Mouse (Mus musculus): Measurements from ENCODE around the gene Slc5a1.

Slc5a1 gene

DNA sequence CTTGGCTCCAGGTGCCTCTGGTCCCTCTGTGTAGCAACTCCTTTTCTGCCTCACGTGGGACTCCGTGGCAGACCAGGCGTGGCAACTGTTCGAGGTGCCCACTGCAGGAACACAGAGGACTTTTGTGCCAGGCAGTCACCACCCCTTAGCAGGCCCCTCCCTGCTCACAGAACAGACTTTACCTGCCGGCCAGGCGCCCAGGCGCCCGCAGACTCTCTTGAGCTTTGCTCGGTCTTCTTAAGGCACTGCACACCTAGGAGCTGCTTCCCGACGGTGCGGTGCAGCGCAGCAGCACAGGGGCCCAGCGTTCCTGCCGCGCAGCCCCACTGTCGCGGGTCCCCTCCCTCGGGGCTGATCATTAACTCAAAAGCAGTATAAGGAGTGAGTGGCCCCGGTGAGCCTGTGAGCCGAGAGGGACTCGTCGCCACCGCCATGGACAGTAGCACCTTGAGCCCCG is at the start of gene Slc5a1:
Gene Slc5a1, plus strand, starts transcription at position 195 of the 457 bp plus-strand sequence.
- no peak for DNase-seq (ENCODE audit: inconsistent ontology term)

DNA sequence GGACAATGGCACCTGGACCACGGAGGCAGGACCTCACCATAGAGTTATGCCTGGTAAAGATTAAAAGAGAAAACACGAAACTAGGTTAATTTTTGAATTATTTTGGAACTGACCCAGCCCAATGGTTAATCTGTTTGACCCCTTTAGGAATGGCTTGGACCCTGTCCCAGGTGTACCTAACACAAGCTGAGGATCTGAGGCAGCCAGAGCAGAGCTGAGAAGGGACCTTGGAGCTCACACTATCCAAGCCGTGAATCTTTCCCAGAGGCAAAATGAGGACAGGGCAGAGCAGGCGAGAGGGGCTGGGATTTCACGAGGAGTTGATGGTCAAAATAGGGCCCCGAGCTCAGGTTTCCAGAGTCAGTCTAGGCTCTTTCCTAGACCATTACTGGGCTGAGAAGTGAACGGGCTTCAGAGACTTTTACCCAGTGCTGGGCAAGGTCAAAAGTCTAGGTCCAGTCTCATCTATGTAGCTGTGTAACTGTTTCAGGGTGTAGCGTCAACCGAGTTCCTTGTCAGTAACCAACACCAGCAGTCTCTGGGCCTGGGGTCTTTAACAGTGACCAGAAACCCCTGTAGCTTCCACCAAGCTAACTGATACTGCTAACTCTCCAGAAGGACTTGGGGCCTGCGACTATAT is 47.8 kb upstream of the Slc5a1 start:
- DNase-seq (ENCODE audit: inconsistent ontology term): no peak

DNA sequence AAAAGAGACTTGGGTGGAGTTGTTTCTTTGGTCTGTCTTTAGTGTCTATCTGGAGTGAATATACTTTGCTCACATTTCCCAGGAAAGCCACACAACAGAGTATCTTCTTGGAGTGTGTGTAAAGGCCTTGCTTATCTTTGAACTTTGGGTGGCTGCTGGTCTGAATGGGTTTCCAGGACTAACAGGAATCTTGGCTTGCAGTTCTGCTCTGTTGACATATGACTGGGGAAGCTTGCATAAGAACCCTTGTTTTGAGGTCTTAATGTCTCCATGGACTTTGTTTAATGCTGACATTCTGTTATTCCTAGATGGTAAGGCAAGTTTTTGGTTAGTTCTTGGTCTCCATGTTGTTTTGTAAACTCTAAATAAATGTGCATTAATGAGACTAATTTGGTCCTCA is 33.9 kb upstream of the Slc5a1 start:
- no peak for DNase-seq (ENCODE audit: inconsistent ontology term)

DNA sequence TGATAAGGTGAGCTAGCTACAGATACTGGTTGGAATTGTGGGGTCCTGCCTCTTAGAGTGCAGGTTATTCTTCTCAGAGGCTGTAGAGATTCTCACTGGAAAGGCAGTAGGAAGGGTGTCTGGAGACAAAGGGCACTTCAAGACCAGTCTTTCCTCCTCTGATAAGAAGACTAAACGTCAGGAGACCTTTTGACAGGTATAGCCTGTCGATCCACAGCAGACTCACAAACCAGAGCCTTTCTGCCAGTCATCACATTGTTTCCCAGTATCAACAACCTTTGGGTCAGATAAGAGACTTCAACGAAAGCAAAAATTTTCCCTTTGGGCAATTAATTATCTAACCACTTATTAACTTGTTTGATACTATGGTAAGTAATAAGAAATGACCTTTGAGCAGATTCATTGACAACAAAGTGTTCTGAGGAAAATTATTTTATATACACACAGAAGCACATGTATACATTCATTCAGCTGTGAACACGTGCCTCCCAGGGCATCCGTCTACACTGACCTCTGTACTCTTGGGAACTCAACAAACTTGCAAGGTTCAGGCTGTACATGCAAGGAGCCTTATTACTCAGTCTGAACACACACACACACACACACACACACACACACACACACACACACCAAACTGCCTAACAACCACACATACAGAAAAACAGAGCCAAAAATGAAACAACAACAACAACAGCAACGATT is 27.4 kb upstream of the Slc5a1 start:
- DNase-seq (ENCODE audit: inconsistent ontology term): no peak

DNA sequence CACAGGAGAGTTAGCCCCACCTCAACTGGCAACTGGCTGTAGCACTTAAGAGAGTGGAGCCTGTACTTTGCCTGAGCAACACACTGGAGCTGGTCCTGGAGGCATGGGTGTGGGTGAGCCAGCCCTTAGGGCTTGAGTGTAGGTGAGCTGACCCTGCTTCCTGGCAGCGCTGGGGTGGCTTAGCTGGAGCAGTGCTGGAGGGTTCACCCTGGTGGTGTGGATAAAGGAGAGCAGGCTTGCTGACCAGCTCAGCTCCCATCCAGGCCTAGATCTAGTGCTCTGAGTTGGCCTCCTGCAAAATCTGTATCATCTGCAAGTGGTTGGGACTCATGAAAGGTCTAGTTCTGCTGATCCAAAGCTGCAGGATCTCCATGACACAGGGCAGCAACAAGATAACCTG is 21.1 kb upstream of the Slc5a1 start:
- no peak for DNase-seq (ENCODE audit: inconsistent ontology term)

DNA sequence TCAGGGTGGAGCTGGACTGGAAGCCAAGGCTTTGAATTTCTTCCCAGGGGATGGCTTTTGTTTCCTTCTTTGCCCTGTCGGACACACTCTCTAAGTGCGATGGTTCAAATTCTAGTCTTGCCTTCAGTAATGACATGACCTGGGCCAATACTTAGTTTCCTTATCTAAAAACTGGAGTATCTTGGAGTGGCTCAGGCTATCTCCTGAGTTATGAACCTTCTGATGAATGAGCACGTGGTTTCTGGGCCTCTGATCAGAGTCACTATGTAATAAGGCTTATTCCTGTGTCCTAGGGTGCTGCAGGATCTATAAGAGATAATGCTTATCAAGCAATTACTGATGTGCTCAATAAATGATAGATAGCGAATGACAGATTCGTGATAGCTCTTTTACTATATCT is 19.4 kb upstream of the Slc5a1 start:
- DNase-seq (ENCODE audit: inconsistent ontology term): no peak

DNA sequence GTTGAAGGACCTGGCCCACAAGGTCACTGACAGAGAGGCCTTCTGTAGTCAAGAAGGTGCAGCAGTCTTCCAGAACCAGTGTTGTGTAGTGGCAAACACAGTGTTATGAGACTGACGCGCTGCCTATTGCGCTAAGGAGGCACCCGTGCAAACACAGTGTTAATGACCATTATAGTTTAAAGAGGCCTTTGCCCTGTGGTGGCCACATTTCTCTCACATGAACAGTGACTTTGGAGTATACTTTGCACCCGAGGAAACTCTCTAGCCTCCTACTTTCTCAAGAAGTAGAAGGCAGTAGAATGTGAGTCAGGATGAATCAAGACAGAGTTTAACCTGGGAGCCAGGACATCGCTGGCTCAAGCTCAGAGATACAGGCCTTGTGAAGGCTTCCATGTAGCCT is 12.7 kb upstream of the Slc5a1 start:
- no peak for DNase-seq (ENCODE audit: inconsistent ontology term)

DNA sequence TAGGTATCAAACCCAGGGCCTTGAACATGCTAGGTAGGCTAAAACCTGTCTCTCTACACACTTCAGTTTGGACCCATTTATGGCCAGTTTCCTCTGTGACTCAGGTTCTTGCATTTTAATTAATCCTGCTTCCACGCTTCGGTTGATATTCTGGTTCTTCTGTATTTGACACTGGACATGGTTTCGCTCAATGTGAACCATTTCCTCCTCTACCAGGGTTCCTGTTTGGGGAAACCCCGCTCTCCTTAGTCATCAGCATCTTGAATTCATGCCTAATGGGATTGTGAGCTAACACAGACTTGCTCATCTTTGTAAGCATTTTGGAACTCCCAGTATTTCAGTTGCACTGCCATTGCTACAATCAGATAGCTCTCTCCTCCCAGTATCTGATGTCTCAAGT is 8.7 kb upstream of the Slc5a1 start:
- DNase-seq (ENCODE audit: inconsistent ontology term): peak; percentile 26

DNA sequence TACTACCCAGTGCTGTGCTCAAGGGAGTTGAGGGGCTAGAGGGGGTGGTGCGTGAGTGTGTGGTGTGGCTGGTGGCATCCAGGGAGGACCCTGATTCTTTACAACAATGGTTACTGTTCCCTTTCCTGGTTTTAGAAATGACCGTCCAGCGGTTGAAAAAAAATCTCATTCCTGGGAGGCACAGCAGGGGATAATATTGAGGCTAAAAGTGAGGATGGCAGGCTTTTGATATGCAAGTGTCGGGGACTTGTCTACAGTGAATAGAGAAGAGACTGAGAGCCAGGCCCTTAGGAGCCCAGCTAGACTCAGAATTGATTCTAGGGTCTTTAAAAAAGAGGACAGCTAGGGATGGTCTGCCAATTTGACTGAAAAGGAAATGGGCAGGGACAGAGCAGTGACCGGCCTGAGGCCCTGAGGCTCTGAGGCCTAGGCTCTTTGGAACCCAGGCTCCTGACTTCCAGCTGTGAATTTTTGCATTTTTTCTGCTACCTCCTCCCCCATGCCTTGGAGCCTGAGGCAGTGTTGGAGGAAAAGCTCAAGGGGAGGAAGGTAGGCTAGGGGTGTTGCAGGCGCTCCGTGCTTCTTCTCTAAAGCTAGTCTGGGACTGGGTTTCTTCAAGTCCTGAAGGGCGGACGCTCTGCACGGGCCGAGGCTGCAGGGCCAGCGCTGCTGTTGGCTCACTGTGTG is 1.5 kb upstream of the Slc5a1 start:
- no peak for DNase-seq (ENCODE audit: inconsistent ontology term)

DNA sequence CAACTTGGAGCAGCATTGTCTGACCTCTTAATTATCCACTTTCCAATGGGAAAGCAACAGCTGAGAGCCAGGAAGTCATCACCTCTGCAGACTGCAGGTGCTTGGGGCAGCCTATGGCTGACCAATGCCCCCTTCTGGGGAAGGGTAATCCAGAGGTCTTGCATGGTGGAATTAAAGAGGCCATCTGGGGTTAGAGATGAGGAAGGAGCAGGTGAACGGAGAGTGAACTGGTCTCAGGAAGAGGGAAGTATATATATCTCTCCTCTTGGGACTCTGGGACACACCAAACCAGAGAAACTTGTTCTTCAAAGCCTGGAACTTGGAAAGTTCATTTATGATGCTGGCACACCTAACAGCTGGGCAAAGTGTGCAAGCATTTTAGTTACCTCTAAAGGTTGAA is 857 bp downstream of the Slc5a1 start:
- no peak for DNase-seq (ENCODE audit: inconsistent ontology term)

DNA sequence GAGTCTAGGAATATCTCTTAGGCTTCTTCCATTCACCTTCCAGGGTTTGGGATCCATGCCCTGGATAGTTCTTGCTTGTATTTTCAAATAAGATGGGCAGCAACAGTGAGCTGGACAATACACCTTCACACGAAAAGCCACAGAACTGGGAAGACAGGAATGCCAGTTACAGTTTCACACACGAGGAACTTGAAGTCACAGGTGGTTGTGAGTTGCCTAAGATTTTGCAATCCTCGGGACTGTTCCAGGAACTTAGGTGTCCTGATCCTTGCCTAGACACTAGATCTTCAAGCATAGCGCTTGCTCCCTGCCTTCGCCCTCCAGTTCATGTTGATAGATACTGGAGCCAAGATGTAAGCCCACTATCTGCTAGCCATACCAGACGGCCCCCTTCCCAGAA is 1.6 kb downstream of the Slc5a1 start:
- no peak for DNase-seq (ENCODE audit: inconsistent ontology term)

DNA sequence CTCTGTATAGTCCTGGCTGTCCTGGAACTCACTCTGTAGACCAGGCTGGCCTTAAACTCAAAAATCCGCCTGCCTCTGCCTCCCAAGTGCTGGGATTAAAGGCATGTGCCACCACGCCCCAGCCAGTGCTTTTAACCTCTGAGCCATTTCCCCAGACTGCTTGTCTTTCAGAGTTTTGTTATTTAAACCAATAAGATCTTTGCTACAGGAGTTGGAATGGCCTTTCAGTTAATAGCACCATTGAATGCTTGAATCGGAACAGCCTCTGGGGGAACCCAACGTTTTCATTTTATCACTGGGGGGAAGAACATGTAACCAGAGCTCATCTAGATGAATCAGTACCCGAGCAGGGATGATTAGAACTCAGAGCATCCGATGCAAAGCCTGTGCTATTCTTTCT is 3.0 kb downstream of the Slc5a1 start:
- no peak for DNase-seq (ENCODE audit: inconsistent ontology term)

DNA sequence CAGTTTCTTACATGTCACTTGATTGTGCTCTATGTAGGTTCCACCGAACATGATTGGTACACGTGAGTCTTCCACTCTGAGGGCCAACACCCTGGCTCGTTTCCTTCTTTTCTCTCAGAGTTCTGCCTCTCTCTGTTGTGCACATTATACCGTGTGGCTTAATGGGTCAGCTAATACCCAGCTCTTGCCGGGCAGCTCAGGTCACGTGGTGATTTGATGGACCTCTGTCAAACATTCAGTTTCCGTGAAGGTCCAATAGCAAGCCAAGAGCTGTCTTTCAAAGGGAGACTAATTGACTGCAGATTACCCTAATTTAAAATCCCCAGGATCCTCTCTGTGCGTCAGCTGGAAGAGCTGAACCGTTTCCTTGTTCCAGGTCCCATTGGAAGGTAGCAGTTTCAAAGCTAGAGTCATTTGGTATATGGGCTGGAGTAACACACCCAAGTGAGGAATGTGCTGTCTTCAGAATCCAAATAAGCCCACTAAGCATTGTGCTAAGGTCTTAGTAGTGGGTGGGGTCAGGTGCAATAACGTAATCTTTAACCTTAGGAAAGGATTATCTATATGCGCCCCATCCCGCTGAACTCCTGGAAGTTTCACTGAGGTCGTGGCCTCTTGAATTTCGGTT is 3.9 kb downstream of the Slc5a1 start:
- DNase-seq (ENCODE audit: inconsistent ontology term): no peak

DNA sequence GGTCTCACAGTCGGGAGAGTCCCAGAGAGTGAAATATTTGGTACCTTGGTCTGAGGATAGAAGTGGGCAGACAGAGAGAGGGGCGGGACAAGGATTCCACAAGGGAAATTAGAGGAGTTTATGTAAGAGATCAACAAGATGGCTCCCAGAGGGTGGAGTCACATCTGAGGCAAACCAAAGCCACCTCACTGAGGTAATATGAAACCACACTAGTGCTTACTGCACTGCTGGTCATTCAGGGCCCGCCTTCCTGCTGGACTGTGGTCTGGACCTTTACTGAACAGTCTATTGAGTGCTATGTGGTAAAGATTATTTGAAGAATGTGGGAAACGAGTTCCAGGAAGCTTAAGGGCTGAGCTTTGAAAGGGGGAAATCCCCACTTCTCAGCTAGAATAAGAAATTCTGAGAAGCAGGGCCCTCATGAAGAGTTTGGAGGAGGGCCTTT is 17.9 kb downstream of the Slc5a1 start:
- peak; percentile 82 for DNase-seq (ENCODE audit: inconsistent ontology term)

DNA sequence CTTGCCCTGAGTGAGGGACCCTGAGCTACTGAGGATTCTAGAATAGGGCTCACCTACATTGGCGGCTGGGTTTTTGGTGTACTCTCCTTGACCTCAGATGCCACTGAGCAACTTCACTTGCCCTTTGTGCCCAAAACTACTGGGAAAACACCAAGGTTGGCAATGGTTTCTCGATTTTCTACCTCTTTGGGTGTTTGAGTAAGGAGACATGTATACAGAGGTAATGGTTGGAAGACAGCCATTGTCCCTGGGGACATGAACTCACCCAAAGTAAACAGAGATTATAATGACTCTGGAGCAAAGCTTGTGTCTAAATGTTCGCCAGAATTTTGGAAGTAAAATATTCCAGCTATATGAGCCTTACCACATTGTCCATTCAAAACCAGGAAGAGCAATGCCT is 19.6 kb downstream of the Slc5a1 start:
- no peak for DNase-seq (ENCODE audit: inconsistent ontology term)

DNA sequence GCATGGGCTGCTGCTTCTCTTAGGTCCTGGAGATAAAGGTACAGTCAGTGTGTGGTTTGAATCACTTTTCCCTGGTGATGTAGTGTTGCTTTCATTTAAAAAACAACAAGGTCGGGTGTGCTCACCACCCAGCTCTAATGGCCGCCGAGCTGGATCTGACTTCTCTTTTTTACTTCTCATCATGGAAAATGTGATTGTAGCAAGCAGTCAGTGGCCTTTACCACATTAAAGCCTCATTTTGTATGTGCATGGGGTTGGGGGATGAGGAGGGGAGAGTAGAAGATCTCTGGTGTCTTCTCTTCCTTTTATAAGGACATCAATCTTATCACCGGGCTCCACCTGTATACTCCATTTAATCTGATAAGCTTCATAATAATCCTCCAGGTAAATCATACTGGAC is 21.3 kb downstream of the Slc5a1 start:
- DNase-seq (ENCODE audit: inconsistent ontology term): no peak

DNA sequence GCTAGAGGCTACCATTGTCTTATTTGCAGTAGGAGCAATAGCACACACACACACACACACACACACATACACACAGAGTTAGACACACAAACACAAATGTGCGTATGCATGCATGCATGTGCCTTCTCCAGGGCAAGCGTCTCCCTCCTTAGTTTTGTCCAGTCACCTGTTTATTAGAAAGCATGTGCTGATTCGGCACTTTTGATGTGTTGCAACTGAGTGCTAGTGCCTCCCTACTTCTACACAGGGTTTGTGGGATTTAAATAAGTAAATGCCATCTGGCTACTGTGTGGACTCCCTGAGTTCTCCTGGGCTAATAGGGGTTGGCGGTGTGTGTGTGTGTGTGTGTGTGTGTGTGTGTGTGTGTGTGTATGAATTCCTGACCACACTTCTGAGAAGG is 30.1 kb downstream of the Slc5a1 start:
- DNase-seq (ENCODE audit: inconsistent ontology term): no peak

DNA sequence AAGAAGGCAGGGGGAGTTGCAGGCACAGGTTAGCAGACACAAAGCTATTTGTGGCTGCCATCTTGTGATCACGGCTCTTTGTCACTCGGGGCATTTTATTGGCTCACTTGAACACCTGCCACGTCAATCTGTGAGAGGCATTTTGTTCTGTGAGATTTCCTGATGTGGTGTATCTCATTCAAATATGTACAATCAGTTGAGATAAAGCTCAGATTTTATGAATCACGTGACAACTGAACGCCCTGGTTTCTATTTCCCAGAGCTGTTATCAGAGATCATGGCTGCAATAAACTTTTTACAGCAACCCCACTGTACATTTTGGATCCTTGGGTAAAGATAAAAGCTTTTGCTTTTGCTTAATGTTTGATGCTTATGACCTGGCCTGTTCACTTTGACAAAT is 31.6 kb downstream of the Slc5a1 start:
- DNase-seq (ENCODE audit: inconsistent ontology term): no peak

DNA sequence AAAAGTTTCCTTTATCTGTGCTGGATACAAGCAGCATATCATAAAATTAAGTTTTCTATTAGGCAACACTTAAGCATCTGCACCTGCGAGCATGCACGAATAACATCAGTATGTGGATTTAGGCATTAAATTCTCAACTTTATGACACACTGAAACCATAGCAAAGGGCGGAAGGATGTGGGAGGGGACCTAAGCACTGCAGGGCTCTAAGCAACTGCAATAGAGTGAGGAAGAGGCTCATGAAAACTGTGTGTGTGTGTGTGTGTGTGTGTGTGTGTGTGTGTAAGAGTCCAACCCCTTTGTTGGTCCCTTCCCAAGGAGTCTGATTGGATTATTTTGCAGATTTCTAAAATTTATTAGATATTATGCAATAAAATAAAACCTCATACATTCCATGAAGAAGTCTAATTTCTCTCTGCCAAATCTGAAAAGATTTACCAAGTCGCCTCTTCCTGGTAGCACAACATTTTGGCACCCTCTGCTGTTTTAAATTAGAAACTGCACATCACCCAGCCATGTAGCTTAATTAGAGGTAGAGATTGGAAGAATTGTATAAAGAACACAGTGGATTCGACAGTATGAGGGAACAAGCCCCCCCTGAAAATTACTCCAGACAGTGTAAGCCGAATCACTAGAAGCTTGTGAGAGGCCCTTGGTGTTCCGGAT is 38.9 kb downstream of the Slc5a1 start:
- peak; percentile 54 for DNase-seq (ENCODE audit: inconsistent ontology term)

DNA sequence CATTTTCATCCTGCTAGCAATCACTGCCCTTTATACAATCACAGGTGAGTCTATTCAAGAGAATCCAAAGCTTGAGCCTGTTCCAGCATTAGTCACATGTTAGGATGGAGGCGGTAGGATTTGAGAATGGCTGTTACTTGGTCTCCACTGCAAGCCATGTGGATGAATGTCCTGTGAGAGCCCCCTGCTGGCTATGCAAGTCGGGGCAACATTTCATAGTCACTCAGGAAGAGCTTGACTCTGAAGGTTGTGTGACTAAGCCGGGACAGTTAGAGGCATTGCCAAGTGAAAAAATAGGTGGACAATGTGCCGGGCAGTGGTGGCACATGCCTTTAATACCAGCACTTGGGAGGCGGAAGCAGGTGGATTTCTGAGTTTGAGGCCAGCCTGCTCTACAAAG is 40.0 kb downstream of the Slc5a1 start:
- peak; percentile 31 for DNase-seq (ENCODE audit: inconsistent ontology term)

DNA sequence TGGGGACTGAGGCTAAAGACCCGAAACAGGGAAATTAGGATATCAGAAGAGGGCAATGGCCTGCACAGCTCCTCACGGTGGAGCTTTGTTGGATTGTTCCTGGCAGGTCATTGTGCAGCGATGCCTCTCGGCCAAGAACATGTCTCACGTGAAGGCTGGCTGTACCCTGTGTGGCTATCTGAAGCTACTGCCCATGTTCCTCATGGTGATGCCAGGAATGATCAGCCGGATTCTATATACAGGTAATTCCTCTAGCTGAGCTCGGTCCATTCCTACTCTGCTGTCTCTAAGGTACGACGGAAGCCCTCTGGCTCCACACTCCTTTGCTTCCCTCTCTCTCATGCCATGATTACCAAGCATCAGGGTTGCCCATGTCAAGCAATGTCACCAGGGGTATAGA is 42.8 kb downstream of the Slc5a1 start:
- no peak for DNase-seq (ENCODE audit: inconsistent ontology term)

DNA sequence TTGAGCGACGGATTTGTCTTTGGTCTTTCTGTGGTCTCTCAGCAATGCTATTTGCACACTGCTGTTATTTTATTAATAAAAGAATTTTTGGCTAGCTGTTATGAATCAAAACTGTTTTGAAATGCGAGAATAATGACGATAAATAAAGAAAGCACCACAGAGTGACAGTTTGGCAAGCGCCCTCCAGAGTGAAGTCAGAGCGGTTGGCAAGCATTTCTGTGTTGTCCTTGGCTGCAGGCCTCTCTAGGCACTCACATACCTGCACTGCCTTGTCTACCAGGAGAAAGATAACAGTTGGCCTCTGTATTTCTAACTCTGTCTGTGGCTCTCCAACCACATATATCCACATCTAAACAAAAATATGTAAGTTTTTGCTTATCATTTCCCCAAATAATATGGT is 43.7 kb downstream of the Slc5a1 start:
- peak; percentile 67 for DNase-seq (ENCODE audit: inconsistent ontology term)
